Mouse (Mus musculus) hindbrain, embryonic 10.5 days (tissue): ENCODE measurements around the gene Ankrd34a. TPM values are rescaled to one million over a fixed set of nuclear protein-coding genes. Genes with fewer than 3 reads are reported as not detected.
A peak's percentile ranks its signal among the peaks of the same experiment; 100 is the strongest.

Experiments used
- DNase-seq: peaks from one replicate; pipeline ENCODE4 v3.0.0-alpha.2; 2017; ENCODE audit warnings: low spot score
- H3K27ac ChIP-seq: fragments of 300-500 bp; sonication (generic); 2 replicates; pipeline ENCODE4 v1.5.1; 2016; ENCODE audit warnings: mild to moderate bottlenecking, moderate library complexity
- H3K27me3 ChIP-seq: fragments of 300-500 bp; sonication (generic); 2 replicates; pipeline ENCODE4 v1.6.1; 2016; ENCODE audit warnings: mild to moderate bottlenecking; ENCODE audit not compliant: poor library complexity, insufficient read depth, severe bottlenecking
- H3K36me3 ChIP-seq: fragments of 300-500 bp; sonication (generic); 2 replicates; pipeline ENCODE4 v1.6.1; 2016; ENCODE audit warnings: mild to moderate bottlenecking, moderate library complexity
- H3K4me1 ChIP-seq: fragments of 300-500 bp; sonication (generic); replicated peaks from 2 replicates; pipeline ENCODE4 v1.6.1; 2016; ENCODE audit warnings: mild to moderate bottlenecking
- H3K4me3 ChIP-seq: fragments of 300-500 bp; sonication (generic); 2 replicates; pipeline ENCODE4 v1.5.1; 2016; ENCODE audit warnings: mild to moderate bottlenecking, moderate library complexity
- H3K9me3 ChIP-seq: fragments of 300-500 bp; sonication (generic); 2 replicates; pipeline ENCODE4 v1.6.1; 2016; ENCODE audit warnings: mild to moderate bottlenecking, moderate library complexity
- WGBS: fragments of 180-500 bp; shearing (Covaris S2); methylation state at CpG from one replicate; pipeline ENCODE4 v1.1.7; 2016; 5-methylcytosine and 5-hydroxymethylcytosine counted together
- polyA plus RNA-seq: library from polyadenylated mRNA; unstranded; fragments of >200 nt; fragmentation: Nextera tagmentation; extraction: Ambion mirVana; gene quantifications from 2 replicates; pipeline ENCODE4 v1.2.1, GENCODE M21; 2016

Gene Ankrd34a
- polyA plus RNA-seq, 1 experiment from 2014 or later, result 1.5 TPM

- no peak for DNase-seq
- H3K36me3 ChIP-seq, result no peaks in the 10 kb centered on the region
- peaks cover 64% of the 10 kb centered on the region for H3K4me1 ChIP-seq
- H3K4me3 ChIP-seq, result no peak overlapping the region
- WGBS, result 74% methylated on average over 4 of the region's 4 CpGs
- peak overlapping the region; percentile 84 for H3K27ac ChIP-seq
- no peaks in the 10 kb centered on the region for H3K9me3 ChIP-seq
- peaks cover 14% of the 10 kb centered on the region for H3K27me3 ChIP-seq
Measured at GRCm38 (mm10) chr3:96577566-96577965, 18.9 kb upstream of the Ankrd34a start.

DNA sequence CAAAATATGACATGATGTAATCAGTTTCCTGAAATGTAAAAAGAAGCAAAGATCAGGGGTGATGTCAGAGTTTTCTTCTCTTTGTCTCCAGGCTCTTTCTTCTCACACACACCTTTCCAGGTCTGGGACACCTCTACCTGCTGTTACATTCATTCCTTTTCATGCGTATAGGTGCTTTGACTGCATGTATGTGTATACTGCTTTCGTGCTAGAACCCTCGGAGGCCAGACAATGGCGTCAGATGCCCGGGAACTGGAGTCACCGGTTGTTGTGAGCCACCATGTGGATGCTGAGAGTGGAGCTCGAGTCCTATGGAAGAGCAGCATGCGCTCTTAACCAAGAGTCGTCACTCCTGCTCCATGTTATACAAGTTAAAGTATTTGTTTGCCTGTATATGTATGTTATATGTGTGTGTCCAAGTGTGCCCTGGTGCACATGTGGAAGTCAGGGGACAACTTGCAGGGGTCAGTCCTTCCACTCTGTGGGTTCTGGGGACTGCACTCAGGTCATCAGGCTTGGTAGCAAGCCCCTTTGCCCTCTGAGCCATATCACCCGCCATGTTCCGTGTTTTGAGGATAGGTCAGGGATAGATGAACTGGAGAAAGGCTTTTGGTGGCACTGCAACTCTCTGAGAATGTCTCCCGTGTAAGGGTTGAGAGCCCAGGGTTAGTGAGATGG lies 17.7 kb upstream of the Ankrd34a start:
- H3K27me3 ChIP-seq, result peaks cover 14% of the 10 kb centered on the region
- no peak for DNase-seq
- no peak overlapping the region for H3K27ac ChIP-seq
- 82% methylated on average over 12 of the region's 12 CpGs for WGBS
- no peaks in the 10 kb centered on the region for H3K36me3 ChIP-seq
- H3K9me3 ChIP-seq, result no peaks in the 10 kb centered on the region
- H3K4me3 ChIP-seq, result no peak overlapping the region
- peaks cover 60% of the 10 kb centered on the region for H3K4me1 ChIP-seq

DNA sequence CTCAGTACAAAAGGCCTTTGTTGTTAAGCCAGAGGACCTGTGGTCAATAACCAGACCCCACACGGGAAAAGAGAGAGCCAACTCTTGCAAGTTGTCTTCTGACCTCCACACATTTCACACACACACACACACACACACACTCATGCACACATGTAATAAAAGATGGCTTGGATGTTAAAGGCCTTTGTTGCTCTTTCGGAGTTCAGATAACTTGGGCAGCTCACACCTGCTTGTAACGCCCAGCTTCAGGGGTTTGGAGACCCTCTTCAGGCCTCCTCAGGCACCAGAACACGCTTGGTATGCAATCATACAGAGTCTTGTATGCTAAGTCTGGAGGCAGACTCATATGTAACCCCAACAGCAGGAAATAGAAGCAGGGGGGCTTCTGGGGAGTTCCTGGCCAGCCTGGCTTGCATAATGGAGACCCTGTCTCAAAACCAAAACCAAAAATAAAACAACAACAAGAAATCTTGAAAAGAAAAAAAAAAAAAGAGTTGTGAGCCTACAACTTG lies 17.1 kb upstream of the Ankrd34a start:
- H3K36me3 ChIP-seq, result no peaks in the 10 kb centered on the region
- H3K27me3 ChIP-seq, result peaks cover 14% of the 10 kb centered on the region
- H3K4me1 ChIP-seq, result peaks cover 55% of the 10 kb centered on the region
- no peak overlapping the region for H3K27ac ChIP-seq
- 73% methylated on average over 4 of the region's 4 CpGs for WGBS
- no peak for DNase-seq
- H3K9me3 ChIP-seq, result no peaks in the 10 kb centered on the region
- H3K4me3 ChIP-seq, result no peak overlapping the region

- H3K4me1 ChIP-seq, result peaks cover 53% of the 10 kb centered on the region
- H3K4me3 ChIP-seq, result peak overlapping the region; percentile 45
- no peak overlapping the region for H3K27ac ChIP-seq
- peaks cover 14% of the 10 kb centered on the region for H3K27me3 ChIP-seq
- DNase-seq, result peak; percentile 89
- WGBS, result 16% methylated on average over 16 of the region's 16 CpGs
- no peaks in the 10 kb centered on the region for H3K36me3 ChIP-seq
- no peaks in the 10 kb centered on the region for H3K9me3 ChIP-seq
Measured at GRCm38 (mm10) chr3:96579885-96580454, 16.5 kb upstream of the Ankrd34a start.

GRCm38 (mm10) chr3:96581141-96581540 lies 15.3 kb upstream of the Ankrd34a start:
- 41% methylated on average over 6 of the region's 6 CpGs for WGBS
- Histone ChIP-seq H3K9me3 (no peaks in the 10 kb centered on the region), H3K27ac (no peak overlapping the region), H3K4me1 (peaks cover 42% of the 10 kb centered on the region), H3K27me3 (peaks cover 14% of the 10 kb centered on the region), H3K4me3 (no peak overlapping the region), H3K36me3 (no peaks in the 10 kb centered on the region)
- no peak for DNase-seq

GRCm38 (mm10) chr3:96581771-96582515 lies 14.5 kb upstream of the Ankrd34a start:
- DNase-seq, result no peak
- H3K9me3 ChIP-seq, result no peaks in the 10 kb centered on the region
- peaks cover 14% of the 10 kb centered on the region for H3K27me3 ChIP-seq
- H3K27ac ChIP-seq, result no peak overlapping the region
- peaks cover 34% of the 10 kb centered on the region for H3K4me1 ChIP-seq
- 87% methylated on average over 16 of the region's 16 CpGs for WGBS
- no peaks in the 10 kb centered on the region for H3K36me3 ChIP-seq
- no peak overlapping the region for H3K4me3 ChIP-seq

- Histone ChIP-seq H3K4me3 (no peak overlapping the region), H3K36me3 (no peaks in the 10 kb centered on the region), H3K27ac (no peak overlapping the region), H3K27me3 (peaks cover 14% of the 10 kb centered on the region), H3K9me3 (no peaks in the 10 kb centered on the region), H3K4me1 (peaks cover 24% of the 10 kb centered on the region)
- WGBS, result 88% methylated on average over 5 of the region's 5 CpGs
- no peak for DNase-seq
Measured at GRCm38 (mm10) chr3:96583386-96583785, 13.1 kb upstream of the Ankrd34a start.

DNA sequence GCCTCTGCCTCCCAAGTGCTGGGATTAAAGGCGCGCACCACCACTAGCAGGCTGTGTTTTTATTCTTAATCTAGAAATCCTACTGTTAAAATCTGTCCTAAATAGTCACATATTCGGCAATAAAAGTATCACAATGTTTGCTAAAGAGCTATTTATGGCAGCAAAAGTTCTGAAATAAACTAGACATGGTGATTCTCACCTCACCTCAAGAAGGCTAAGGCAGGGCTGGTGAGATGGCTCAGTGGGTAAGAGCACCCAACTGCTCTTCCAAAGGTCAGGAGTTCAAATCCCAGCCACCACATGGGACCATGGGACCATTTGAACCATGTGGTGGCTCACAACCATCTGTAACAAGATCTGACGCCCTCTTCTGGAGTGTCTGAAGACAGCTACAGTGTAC lies 5.8 kb upstream of the Ankrd34a start:
- WGBS, result 81% methylated on average over 4 of the region's 4 CpGs

DNA sequence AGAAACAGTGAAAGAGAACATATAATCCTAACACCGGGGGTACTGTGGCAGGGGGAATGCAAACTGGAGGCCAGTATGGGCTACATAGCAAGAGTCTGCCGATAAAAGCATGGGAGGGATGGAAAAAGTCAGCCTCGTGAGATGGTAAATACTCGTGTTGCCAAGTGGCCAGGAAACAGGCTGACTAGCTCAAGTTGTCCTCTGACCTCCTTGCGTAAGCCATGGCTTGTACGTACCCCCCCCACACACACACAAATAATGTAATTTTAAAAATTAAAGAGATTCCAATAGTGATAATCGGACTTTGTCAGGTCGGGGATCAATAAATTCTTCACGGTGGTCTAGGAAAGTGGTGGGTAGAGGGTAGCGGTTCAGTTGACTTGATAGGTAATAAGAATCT lies 3.1 kb upstream of the Ankrd34a start:
- peaks cover 37% of the 10 kb centered on the region for H3K27me3 ChIP-seq
- peak overlapping the region; percentile 72 for H3K4me3 ChIP-seq
- H3K4me1 ChIP-seq, result peaks cover 51% of the 10 kb centered on the region
- no peak for DNase-seq
- no peaks in the 10 kb centered on the region for H3K36me3 ChIP-seq
- WGBS, result 2% methylated on average over 10 of the region's 10 CpGs
- H3K9me3 ChIP-seq, result no peaks in the 10 kb centered on the region
- peak overlapping the region; percentile 92 for H3K27ac ChIP-seq

More for the DNA sequence above, 5.8 kb upstream of the Ankrd34a start:
- DNase-seq, result no peak
- Histone ChIP-seq H3K4me1 (peaks cover 23% of the 10 kb centered on the region), H3K4me3 (no peak overlapping the region), H3K27ac (no peak overlapping the region), H3K27me3 (peaks cover 21% of the 10 kb centered on the region), H3K36me3 (no peaks in the 10 kb centered on the region), H3K9me3 (no peaks in the 10 kb centered on the region)

DNA sequence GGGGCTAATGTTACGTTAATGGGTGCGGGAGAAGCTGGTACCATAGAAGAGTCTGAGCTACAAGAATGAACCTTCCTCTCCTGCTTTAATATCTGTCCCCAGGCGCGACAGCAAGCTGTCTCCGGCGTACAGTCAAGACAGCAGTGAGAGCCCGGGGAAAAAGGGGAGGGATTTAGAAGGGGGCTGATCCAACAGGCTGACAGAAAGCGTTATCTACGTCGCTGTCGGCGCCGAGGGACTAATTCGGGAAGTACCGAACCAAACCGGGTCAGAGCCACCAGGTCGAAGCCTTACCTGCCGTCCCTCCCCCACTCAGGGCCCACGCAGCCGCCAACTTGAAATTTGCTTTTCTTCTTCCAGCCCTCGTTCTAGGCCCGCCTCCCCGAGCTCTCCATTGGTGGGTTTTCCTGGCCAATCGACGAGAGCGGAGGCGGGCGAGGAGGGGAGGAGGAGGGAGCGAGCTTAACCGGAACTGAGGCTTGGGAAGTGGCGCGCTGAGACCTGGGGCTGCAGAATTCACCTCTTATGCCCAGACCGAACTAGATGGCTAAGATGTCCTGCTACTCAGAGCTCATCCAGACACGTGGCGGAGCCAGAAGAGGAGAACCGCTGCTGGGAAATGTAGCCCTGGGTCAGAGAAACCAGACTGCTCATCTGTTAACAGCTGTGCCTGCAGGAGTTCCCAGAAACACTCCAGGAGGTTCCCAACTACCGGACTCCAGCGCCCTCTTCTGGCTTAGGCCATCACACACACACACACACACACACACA lies 2.5 kb upstream of the Ankrd34a start, which contains the start of gene Polr3gl:
Polr3gl (minus strand) TSS at position 392 of the 771 bp plus-strand sequence.
- Histone ChIP-seq H3K4me1 (peaks cover 57% of the 10 kb centered on the region), H3K27me3 (peaks cover 43% of the 10 kb centered on the region)
- under 1% methylated on average over 38 of the region's 38 CpGs for WGBS

DNA sequence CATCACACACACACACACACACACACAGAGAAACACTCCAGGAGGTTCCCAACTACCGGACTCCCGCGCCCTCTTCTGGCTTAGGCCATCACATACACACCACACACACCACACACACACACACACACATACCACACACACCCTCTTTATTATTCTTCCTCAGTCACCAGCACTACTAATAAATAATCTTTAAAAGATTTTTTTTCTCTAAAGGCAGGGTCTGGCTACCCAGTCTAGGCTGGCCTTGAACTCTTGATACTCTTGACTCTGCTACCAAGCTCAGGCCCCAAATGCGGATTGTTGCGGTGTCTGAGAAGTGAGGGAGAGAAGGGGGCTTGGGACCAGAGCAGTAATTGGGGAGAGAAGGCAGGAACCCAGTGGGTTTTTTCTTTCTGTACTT lies 1.6 kb upstream of the Ankrd34a start:
- Histone ChIP-seq H3K27me3 (peaks cover 52% of the 10 kb centered on the region), H3K4me3 (no peak overlapping the region), H3K36me3 (no peaks in the 10 kb centered on the region), H3K4me1 (peaks cover 59% of the 10 kb centered on the region), H3K27ac (no peak overlapping the region), H3K9me3 (no peaks in the 10 kb centered on the region)
- 73% methylated on average over 5 of the region's 5 CpGs for WGBS
- no peak for DNase-seq

More for the DNA sequence above, 2.5 kb upstream of the Ankrd34a start, which contains the start of gene Polr3gl:
- H3K27ac ChIP-seq, result peak within 1 kb of the TSS; percentile 92
- DNase-seq, result peak; percentile 95
- H3K9me3 ChIP-seq, result no peaks in the 10 kb centered on the region
- peak within 1 kb of the TSS; percentile 72 for H3K4me3 ChIP-seq
- H3K36me3 ChIP-seq, result no peaks in the 10 kb centered on the region

DNA sequence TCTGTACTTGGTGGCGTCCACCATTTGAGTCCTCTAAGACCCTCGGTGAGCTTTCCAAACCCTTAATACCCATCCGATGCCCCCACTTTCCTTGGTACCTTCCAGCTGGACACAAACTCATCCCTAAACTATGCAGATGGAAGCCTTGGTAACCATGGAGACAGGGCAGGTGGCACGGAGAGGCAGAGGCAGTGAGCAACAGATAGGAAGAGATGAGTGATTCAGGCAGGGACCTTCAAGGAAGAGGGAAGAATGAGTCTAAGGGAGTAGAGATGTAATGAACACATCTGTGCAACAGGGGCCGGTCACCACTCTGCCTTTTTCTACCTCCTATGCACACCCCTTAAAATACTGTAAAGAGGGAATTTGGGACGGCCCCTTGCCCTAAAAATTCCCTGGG lies 775 bp upstream of the Ankrd34a start:
- Histone ChIP-seq H3K36me3 (no peaks in the 10 kb centered on the region), H3K27me3 (peaks cover 55% of the 10 kb centered on the region), H3K9me3 (no peaks in the 10 kb centered on the region), H3K4me3 (peak overlapping the region; percentile 59), H3K27ac (no peak overlapping the region), H3K4me1 (peaks cover 67% of the 10 kb centered on the region)
- DNase-seq, result no peak
- 20% methylated on average over 6 of the region's 6 CpGs for WGBS
